Mouse (Mus musculus) neural tube, embryonic 10.5 days (tissue): ENCODE results near the gene Anxa8.

Source experiments
- DNase-seq: peaks from one replicate; pipeline ENCODE4 v3.0.0-alpha.2; 2017; ENCODE audit warnings: low spot score; ENCODE audit errors: extremely low spot score

Anxa8 gene

DNA sequence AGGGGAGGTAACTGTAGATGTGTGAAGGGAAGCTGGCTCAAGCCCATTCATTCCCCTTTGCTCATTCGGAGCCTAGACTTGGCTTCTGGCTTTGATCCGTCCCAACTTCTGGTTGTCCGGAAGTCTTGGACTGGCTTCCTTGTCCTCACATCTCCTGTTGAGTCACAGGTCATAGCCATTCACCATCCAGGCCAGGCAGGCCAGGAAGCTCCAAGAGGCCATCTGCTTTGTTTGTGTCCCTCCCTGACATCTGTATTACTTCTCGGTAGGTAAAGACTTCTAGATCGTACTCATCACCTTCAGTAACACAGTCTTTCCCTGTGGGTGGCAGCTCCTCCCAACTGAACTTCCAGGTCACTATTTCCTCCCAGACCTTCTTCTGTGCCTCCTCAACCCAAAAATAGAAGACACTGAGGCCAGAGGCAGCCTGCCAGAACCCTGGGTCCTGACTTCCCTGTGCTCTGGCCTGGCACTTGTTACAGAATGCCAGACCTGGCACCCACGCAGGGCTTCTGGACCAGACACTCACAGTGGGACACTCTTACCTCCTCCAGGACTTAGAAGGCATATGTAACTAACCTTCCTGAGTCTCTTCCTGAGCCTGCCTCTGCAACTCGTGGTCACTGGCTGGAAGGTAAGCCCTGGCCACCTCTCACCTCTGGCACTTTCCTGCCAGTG, 33.4 kb downstream of the Anxa8 start:
- DNase-seq: no peak

DNA sequence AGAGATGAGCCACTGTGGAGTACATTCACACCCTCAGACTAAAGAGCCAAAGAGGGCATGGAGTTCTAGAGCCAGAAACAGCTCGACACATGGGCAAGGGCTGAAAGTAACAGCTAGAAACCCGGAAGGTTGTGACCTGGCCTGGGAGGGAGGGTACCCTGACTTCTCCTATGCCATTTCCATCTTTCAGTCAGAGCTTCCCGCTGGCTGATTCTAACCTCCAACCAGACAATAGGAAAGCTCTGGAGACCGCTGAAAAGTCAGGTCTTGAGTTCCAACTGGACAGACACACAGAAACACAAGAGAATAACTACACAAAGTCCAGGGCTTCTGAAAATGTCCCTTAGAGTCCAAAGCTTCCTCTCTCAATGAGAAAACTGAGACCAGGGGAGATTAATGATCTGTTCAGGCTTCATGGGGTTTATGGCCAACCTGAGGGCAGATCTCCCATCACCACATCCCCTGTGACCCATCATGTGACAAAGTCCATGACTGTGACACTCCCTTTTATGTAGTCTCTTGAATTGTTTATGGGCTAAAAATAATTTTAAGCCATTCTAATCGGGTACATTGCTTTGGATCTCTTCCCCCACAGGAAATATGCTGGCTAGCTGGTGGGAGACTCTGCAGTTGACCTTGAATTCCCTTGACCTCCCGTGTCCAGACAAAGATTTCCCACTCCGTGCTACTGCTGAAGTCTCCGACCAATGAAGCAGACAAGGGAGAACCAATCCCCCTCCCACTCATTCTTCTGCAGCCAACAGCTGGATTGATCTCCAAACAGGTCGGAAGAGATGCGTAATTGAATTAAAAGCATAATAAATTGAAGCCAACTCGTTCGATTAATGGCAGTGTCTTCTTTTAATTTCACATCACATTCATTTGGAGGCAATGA, 34.5 kb downstream of the Anxa8 start:
- DNase-seq: no peak

DNA sequence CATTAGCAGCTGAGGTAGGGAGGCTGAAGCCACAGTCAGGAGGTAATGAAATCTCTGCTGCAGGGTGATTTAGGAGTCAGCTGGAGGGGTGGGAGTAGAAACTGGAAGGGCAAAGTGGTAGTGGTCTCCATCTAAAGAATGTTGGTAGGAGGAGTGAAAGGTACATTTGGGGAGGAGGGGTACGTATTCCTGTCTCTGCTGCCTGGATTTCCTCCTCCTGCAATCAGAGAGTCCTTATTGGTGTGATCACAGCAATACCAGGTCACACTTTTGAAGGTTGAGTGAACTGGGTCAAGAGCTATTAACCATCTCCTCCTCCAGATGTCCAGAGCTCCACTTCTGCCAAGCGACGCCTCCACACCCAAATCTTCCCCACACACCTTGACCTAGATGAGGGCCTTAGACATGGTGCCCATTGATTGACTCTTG, 35.2 kb downstream of the Anxa8 start:
- DNase-seq: no peak

DNA sequence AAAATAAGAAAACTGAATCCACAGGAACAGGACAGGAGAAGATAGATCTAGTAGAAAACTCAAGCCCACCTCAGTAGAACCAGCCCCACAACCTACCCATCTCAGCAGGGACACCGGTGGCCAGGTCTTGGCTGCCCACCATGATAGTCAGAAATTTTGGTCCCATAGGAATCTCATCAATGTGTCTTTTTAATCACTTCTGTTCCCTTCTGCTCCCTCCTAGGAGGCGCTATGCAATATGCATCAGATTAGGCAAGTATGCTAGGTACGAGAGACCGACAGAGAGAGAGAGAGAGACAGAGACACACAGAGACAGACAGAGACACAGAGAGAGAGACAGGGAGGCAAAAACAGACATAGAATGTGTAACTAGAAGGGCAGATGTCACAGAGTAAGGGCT, 35.9 kb downstream of the Anxa8 start:
- no peak for DNase-seq

DNA sequence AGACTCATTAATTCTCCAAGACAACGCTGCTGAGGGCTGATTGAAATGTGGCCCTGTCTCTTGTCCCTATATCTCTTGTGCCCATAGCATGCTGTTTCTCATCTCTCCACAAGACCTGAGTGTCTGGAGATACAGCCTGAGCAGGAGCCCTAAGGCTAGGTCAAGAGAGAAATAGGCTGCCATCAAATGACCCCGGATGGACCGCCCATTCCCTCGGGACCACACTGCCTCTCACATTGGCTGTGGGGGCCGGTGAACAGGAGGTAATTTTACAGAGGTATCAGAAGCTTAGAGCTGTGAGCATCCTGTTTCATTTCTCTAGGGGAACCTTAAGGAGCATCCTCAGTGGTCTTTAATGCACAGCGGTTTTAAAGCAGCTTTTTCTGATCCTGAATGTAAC, 45.4 kb downstream of the Anxa8 start:
- no peak for DNase-seq

DNA sequence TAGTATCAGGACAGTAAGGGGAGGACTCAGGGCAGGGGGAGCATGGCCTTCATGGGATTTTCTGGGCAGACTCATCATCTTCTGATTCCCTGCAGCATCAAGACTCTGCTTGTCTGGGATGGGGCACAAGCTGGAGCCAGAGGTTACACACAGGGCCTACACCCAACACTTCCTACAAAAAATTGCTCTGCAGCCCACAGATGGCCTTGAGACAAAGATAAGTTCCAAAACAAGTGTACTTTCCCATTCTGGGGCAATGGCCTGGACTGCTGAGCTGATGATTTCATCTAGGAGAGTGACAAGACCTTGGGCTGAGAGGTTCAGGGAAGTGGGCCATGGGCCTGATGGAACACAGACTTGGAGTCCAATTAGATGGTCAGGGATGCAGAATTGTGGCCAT, 49.6 kb downstream of the Anxa8 start:
- DNase-seq: no peak

DNA sequence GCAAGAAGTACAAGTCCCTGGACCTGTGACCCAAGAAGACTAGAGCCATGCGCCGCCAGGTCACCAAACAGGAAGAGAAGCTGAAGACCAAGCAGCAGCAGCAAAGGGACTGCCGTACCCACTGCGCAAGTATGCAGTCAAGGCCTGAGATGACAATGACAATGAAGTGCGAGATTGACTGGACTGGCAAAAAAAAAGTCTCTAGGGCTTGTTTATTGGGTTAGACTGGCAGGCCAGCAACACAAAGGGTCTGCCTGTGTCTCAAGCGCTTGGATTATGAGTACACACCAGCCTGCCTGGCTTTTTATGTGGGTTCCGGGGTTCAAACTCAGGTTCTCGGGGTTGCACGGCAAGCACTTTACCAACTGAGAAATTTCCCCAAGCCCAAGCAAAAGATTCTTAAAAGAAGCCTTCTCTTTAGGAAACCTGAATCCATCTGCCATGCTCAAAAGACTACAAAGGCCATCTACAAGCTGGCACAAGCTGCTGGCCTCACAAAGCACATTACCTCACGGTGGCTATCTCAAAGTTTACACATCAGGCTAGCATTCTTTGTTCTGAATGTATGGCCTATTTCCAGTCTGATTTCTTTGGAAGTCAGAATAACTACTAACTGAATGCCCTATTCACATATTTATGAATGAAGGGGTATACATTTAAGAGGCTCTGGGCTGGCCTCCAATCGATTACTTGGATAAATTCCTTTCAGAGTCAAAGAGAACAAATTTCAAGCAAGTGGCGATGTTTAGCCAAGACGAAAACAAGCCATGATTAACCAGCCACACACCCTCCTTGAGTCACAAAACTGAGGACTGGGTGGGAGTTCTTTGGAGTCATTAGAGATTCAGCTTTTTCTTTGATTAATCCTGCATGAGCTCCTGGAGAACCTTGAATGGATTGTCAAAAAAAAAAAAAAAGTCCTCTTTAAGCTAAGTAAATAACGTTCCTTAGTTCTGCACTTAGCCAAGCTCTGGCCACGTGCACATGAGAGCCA, 54.2 kb downstream of the Anxa8 start:
- no peak for DNase-seq

DNA sequence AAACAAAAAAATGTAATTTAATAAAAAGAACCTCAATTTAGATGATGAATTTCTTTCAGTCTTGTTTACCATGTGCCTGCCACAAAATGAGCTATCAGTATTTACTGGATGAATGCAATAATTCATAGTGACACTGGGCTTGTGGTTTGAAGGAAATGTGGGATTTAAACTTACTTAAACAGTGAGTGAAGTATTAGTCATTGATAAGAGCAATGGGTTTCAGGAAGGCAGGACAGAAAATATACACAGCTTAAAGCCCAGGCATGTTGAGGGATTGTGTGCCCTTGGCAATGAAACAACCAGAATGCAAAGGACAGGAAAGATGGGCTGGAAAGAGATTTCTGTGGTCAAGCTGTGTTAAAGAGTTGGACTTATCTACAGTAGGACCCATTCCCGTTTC, 56.5 kb downstream of the Anxa8 start:
- DNase-seq: no peak

DNA sequence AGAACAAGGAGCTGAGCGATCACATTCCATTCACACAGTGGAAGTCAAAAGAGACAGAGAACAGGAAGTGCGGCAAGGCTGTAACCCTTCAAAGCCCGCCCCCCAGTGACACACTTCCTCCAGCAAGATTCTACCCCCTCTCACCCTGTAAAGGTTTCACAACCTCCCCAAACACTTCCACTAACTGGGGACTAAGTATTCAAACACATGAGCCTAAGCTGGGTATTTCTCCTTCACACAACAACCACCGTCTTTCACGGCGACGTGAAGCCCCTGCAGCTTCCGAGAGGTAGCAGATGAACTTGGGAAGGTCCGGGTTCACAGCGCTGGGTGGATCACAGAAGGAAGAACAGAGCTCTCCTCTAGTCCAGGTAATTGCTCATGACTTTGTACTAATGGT, 57.1 kb downstream of the Anxa8 start:
- DNase-seq: no peak
